ENCODE assay signal across 16 mouse cellular contexts in genomic region chr9:57728312-57728711, GRCm38 (mm10). TPM values are rescaled to one million over a fixed set of nuclear protein-coding genes. Genes with fewer than 3 reads are reported as not detected.
A peak's percentile ranks its signal among the peaks of the same experiment; 100 is the strongest.
DNase-seq lines count a peak whose midpoint lies in the region; ATAC-seq and TF ChIP-seq lines count a peak whose summit lies in the region.
"Had no signal": no experiment of that assay in that cellular context is flagged by ENCODE, and none has a peak within 500 bp of the region (broad histone marks: within the 10 kb centered on the region; RNA-seq: fewer than 3 reads in every experiment).

No protein-coding gene starts in this region.

- H3K4me3 ChIP-seq in liver, embryonic 14.5 days (ENCODE audit: insufficient read depth in 1 of 2, low read depth in 2 of 2, low read length in 2 of 2): no peak overlapping the region
- H3K4me3 ChIP-seq: hindbrain, embryonic 10.5 days; kidney, embryonic 15.5 days; liver, embryonic 15.5 days; midbrain, embryonic 10.5 days; neural tube, embryonic 12.5 days had no signal

- no peak for TF ChIP-seq EP300 in liver, embryonic 14.5 days (IDR thresholded peaks at IDR 0.05; ENCODE audit: low read depth)

- H3K27me3 ChIP-seq in liver, embryonic 14.5 days (ENCODE audit: control insufficient read depth, insufficient read depth, low read length): no peaks in the 10 kb centered on the region
- H3K27me3 ChIP-seq: kidney, embryonic 15.5 days; liver, embryonic 15.5 days; neural tube, embryonic 12.5 days had no signal

- peaks cover 18% of the 10 kb centered on the region for H3K36me3 ChIP-seq in liver, embryonic 14.5 days (replicated peaks; ENCODE audit: control insufficient read depth, insufficient read depth, low read depth)

- H3K9ac ChIP-seq in liver, embryonic 14.5 days (replicated peaks): no peak overlapping the region
- H3K9ac ChIP-seq: kidney, embryonic 15.5 days; liver, embryonic 15.5 days; neural tube, embryonic 12.5 days had no signal

- WGBS in liver, embryonic 14.5 days (ENCODE audit: insufficient replicate concordance): 94% methylated on average over 1 of the region's 1 CpGs

- no peak for ATAC-seq in CD4-positive, CD25-positive, alpha-beta regulatory T cell, adult 4 months
- no peak for ATAC-seq in liver, embryonic 14.5 days (ENCODE audit: insufficient read depth)
- ATAC-seq in erythroid progenitor cell, adult 5-6 weeks (replicated peaks; ENCODE audit: low FRiP score, poor library complexity, severe bottlenecking): peak; percentile 82
- ATAC-seq: forebrain, embryonic 16.5 days had no signal

- H3K4me1 ChIP-seq in liver, embryonic 14.5 days (replicated peaks; ENCODE audit: control insufficient read depth in 2 of 2, insufficient read depth in 2 of 2, low read length in 1 of 2): peaks cover 0 to 6% of the 10 kb centered on the region in 2 experiments; a peak in 2 of 4 replicates
- H3K4me1 ChIP-seq: hindbrain, embryonic 10.5 days; kidney, embryonic 15.5 days; midbrain, embryonic 10.5 days; neural tube, embryonic 12.5 days had no signal

- H3K4me2 ChIP-seq in liver, embryonic 14.5 days (ENCODE audit: low read depth): no peak overlapping the region
- H3K4me2 ChIP-seq: kidney, embryonic 15.5 days; liver, embryonic 15.5 days; neural tube, embryonic 12.5 days had no signal

- peak; percentile 21 for DNase-seq in CD4-positive, CD25-positive, alpha-beta regulatory T cell, adult 2 months (ENCODE audit: low read depth, low spot score)
- DNase-seq in liver, embryonic 14.5 days (ENCODE audit: low read depth in 3 of 3, low spot score in 3 of 3): no peak
- no peak for DNase-seq in liver
- peak; percentile 32 for DNase-seq in adipocyte (ENCODE audit: low spot score)
- no peak for DNase-seq in layer of hippocampus, postnatal 25 days (ENCODE audit: extremely low spot score in 1 of 2, low spot score in 1 of 2)
- no peak for DNase-seq in spleen, adult 12 weeks (ENCODE audit: low spot score)

- TF ChIP-seq CTCF in liver, embryonic 14.5 days (IDR thresholded peaks at IDR 0.05; ENCODE audit: low read depth): peak; percentile 59

- H3K9me3 ChIP-seq in liver, embryonic 14.5 days (ENCODE audit: control insufficient read depth, low read length): no peaks in the 10 kb centered on the region
- H3K9me3 ChIP-seq: hindbrain, embryonic 10.5 days; kidney, embryonic 15.5 days; liver, embryonic 15.5 days; midbrain, embryonic 10.5 days; neural tube, embryonic 12.5 days had no signal

- no peak overlapping the region for H3K27ac ChIP-seq in liver, embryonic 14.5 days
- H3K27ac ChIP-seq: hindbrain, embryonic 10.5 days; kidney, embryonic 15.5 days; liver, embryonic 15.5 days; midbrain, embryonic 10.5 days; neural tube, embryonic 12.5 days had no signal

RNA-seq across cellular contexts. Expression of gene Edc3, which starts 20.0 kb away (rescaled TPM):
- 10 to 100 TPM; 30.2 to 30.5 TPM for polyA plus RNA-seq in CD4-positive, CD25-positive, alpha-beta regulatory T cell, adult 4 months (2017; shearing (Covaris generic))
- 6.9 and 7.2 TPM in 2 replicates for polyA plus RNA-seq in liver, embryonic 14.5 days (2012; rRNA removed)
- 10.3 and 12.8 TPM in 2 replicates for polyA plus RNA-seq in liver, embryonic 14.5 days (2014; fragmentation: Nextera tagmentation; extraction: Ambion mirVana)
- 5.8 and 7.5 TPM in 2 replicates for total RNA-seq in erythroid progenitor cell, adult 5-6 weeks (2015; ENCODE audit: low replicate concordance)
- 2.8 and 8.6 TPM in 2 replicates for total RNA-seq in erythroid progenitor cell, adult 5-6 weeks (2017; ENCODE audit: low replicate concordance)
- total RNA-seq in layer of hippocampus, postnatal 25 days (2021): 10 to 100 TPM; 14.0 to 15.2 TPM

RNA-seq across cellular contexts. Expression of gene Clk3, which starts 37.3 kb away (rescaled TPM):
- 100 to 1,000 TPM in 1 of 2 experiments, 10 to 100 TPM in 1; 95.0 to 107 TPM for polyA plus RNA-seq in CD4-positive, CD25-positive, alpha-beta regulatory T cell, adult 4 months (2017; shearing (Covaris generic))
- 110 and 136 TPM in 2 replicates for polyA plus RNA-seq in liver, embryonic 14.5 days (2012; rRNA removed)
- polyA plus RNA-seq in liver, embryonic 14.5 days (2014; fragmentation: Nextera tagmentation; extraction: Ambion mirVana): 88.0 and 95.0 TPM in 2 replicates
- 237 and 278 TPM in 2 replicates for total RNA-seq in erythroid progenitor cell, adult 5-6 weeks (2015; ENCODE audit: low replicate concordance)
- total RNA-seq in erythroid progenitor cell, adult 5-6 weeks (2017; ENCODE audit: low replicate concordance): 247 and 348 TPM in 2 replicates
- total RNA-seq in layer of hippocampus, postnatal 25 days (2021): 10 to 100 TPM; 72.9 to 75.2 TPM

RNA-seq across cellular contexts. Expression of gene Cyp1a1, which starts 40.6 kb away (rescaled TPM):
- not detected for polyA plus RNA-seq in CD4-positive, CD25-positive, alpha-beta regulatory T cell, adult 4 months (2017; shearing (Covaris generic))
- 0.13 and 0.15 TPM in 2 replicates for polyA plus RNA-seq in liver, embryonic 14.5 days (2012; rRNA removed)
- not detected in 2 replicates for polyA plus RNA-seq in liver, embryonic 14.5 days (2014; fragmentation: Nextera tagmentation; extraction: Ambion mirVana)
- not detected in 2 replicates for total RNA-seq in erythroid progenitor cell, adult 5-6 weeks (2015; ENCODE audit: low replicate concordance)
- not detected in 2 replicates for total RNA-seq in erythroid progenitor cell, adult 5-6 weeks (2017; ENCODE audit: low replicate concordance)
- under 1 TPM; 0.12 to 0.14 TPM for total RNA-seq in layer of hippocampus, postnatal 25 days (2021)
- polyA plus RNA-seq: embryonic facial prominence, embryonic 11.5 days; hindbrain, embryonic 10.5 days; neural tube, embryonic 12.5 days had no signal

RNA-seq across cellular contexts. Expression of gene Cyp1a2, which starts 44.8 kb away (rescaled TPM):
- polyA plus RNA-seq in CD4-positive, CD25-positive, alpha-beta regulatory T cell, adult 4 months (2017; shearing (Covaris generic)): not detected
- 0.06 and 0.11 TPM in 2 replicates for polyA plus RNA-seq in liver, embryonic 14.5 days (2012; rRNA removed)
- 0.11 and 0.18 TPM in 2 replicates for polyA plus RNA-seq in liver, embryonic 14.5 days (2014; fragmentation: Nextera tagmentation; extraction: Ambion mirVana)
- not detected in 2 replicates for total RNA-seq in erythroid progenitor cell, adult 5-6 weeks (2015; ENCODE audit: low replicate concordance)
- total RNA-seq in erythroid progenitor cell, adult 5-6 weeks (2017; ENCODE audit: low replicate concordance): not detected in 2 replicates
- total RNA-seq in layer of hippocampus, postnatal 25 days (2021): not detected
- total RNA-seq: left cerebral cortex, adult 8-10 months had no signal
- polyA plus RNA-seq: embryonic facial prominence, embryonic 11.5 days; forebrain, embryonic 16.5 days; hindbrain, embryonic 10.5 days; kidney, embryonic 15.5 days; midbrain, embryonic 10.5 days; neural tube, embryonic 12.5 days had no signal

Comparison
In these comparisons a context has a peak if more than half of its experiments do, and no peak if none do; other contexts are left out.
1. DNase-seq: peak in CD4-positive, CD25-positive, alpha-beta regulatory T cell, adult 2 months (single experiment) and adipocyte (single experiment); none in liver, embryonic 14.5 days (0 of 3), liver (single experiment), layer of hippocampus, postnatal 25 days (0 of 2) and spleen, adult 12 weeks (single experiment).